Mouse (Mus musculus): ENCODE measurements at regions not wholly inside any gene's neighbourhood (a gene's known extent, or its start where the extent isn't known, plus 50 kb on each side); places are given as distances from the start of the nearest gene placed in this dataset.

DNA sequence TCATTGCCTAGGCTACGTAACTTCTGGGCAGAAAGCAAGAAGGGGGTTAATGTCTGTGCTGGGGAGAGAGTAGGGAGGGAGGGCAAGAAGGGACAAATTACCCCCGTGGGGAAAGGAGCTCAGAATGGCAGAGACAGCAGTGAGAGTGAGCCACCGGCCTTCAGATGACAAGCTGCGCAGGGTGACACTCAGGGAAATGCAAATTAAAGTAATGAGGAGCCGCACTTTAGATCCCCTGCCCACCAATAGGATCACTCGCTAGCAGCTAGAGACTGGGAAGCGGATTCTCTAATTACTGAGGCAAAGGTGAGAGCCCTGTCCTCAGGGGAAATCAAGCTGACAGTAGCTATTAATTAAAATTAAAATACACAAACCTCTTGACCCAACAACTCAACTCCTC is 202.5 kb downstream of the Arhgef10l start:
- no peak for DNase-seq (ENCODE audit: low spot score in 2 of 2)

DNA sequence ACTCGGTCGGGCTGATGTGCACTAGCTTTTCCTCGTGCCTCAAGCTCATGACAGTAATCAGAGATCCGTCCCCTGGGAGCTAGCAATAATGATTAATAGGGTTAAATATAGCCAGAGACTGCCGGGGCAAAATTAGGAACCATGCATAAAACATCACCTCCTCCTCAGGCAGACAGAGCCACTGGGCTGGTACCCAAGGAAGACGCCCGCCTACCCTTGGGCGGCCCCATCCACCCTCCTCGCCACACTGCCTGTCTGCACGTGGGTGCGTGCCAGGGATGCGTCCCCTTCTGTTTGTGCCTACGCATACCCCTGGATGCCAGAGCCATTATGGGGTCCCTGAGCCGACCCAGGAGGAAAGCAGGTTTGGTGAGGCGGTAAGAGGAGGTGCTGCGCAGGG is 204.5 kb downstream of the Arhgef10l start:
- no peak for DNase-seq (ENCODE audit: low spot score in 2 of 2)

DNA sequence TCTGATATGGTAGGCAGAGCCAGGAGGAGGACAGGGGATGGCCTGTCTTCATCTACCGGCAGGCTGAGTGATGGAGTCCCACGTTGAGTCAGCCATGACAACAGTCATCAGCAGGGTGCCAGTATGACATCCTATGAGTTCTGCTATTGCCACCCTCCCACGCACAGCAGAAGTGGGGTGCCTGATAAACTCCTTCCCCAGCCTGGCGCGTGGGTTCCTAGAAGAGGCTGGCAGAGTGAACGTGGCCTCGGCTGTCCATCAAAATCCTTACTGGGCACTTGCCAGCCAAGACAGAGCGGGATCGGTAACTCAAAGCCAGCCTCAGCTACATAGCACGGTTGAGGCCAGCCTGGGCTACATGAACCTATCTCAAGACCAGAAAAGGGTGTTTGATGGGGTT is 202.5 kb upstream of the Igsf21 start:
- DNase-seq (ENCODE audit: low spot score in 2 of 2), result no peak

DNA sequence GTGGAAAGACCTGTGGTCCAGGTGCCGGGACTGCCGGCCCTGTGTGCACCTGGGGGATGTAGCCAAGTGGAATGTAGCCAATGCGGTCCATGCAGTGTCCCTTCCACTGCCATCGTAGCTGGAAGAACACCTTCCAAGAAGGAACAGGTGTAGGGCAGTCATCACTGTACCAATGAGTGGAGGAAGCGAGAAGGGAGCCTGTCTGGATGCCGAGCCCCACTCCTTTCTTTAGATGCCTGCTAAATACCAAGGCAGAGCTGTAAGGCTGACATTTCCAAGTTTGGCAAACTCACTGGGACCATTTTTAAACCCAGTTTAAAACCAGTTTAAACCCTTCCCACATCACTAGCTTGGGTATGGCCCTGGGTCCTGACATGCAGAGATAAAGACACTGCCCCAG is 199.9 kb upstream of the Igsf21 start:
- DNase-seq (ENCODE audit: low spot score in 2 of 2), result no peak

DNA sequence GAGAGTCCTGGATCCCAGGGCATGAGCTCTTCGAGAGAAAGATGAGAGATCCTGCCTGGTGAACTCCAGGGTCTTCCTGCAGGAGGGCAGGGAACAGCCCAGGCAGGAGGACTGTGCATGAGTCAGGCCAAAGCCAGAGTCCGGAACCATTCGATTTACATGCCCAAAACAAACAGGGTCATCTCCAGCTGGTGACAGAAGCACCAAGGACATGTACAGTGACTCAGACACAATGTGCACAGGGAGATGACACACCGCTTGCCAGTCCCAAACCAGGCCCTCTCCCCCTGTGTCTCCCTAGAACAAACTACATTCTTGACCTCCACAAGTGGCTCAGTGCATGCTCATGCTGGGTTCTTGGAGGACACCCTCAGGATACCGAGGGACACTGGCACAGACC is 199.3 kb upstream of the Igsf21 start:
- no peak for DNase-seq (ENCODE audit: low spot score in 2 of 2)

DNA sequence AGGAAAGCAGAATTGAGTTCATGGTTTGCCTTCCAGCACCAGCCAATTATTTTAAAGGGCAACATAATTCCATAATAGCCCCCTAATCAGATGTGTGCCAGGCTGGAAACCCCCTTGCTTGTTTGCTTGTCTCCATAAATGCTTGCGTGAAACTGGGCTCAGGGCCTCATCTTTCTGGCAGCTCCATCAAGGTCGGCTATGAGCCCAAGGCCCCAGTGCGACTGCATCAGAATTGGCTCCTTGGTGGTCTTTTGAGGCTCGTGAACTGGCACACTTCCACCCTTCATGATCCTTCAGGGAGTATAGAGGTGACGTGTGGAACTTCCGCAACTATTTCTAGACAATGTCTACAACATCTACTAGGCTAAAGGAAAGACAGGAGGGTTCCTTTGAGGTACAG is 196.6 kb upstream of the Igsf21 start:
- DNase-seq (ENCODE audit: low spot score in 2 of 2), result no peak

DNA sequence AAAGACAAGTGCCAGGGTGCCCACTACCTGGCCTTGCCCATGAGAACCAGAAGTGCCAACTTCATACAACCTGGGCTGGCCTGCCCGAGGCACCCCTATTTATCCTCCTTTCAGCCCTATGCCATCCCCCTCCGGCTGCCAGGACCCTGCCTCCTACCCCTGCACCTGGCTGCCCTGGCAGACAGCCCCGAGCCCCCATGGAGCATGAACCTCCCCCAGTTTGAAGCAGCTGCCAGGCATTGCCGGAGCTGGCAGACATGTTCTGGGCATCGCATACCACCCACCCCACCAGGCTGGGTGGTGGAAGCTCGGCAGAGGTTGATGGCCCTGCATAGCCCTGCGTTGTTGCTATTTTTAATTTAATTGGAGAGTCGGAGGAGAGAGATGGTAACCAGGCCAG is 195.2 kb upstream of the Igsf21 start:
- DNase-seq (ENCODE audit: low spot score in 2 of 2), result no peak

DNA sequence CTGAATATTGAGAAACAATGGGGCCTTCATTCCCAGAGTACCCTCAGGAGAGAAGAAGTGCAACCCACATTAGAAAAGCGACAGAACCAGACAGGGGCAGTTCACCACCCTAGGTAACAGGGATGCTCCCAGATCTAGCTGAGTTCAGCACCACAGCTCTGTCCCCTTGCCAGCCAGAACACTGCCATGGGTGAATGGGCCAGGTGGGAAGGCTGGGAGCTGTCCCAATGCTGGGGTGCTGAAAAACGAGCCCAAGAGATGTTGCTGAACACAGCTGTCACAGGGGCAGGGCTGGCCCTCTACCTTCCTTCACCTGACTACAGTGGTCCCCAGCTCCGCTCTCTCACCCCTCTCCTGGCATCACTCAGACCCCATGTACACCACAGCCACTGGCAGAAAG is 193.3 kb upstream of the Igsf21 start:
- DNase-seq (ENCODE audit: low spot score in 2 of 2), result no peak

DNA sequence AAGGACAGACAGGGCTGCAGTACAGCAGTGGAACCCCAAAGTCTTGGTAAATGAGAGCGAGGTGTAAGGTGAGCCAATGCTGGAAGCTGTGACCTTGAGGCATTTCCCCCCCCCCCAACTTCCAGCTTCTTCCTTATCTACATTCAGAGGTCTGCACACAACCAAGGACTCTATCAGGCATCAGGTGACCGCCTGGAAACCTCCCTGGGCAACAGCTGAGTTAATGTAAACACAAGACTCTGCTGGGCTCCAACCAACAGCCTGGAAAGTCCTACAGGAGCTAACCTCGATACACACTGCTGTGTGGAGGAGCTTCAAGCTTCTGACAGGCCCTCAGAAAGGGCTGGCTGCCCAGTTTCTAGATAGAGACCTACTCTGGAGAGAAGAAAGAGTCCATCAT is 189.4 kb upstream of the Igsf21 start:
- no peak for DNase-seq (ENCODE audit: low spot score in 2 of 2)

DNA sequence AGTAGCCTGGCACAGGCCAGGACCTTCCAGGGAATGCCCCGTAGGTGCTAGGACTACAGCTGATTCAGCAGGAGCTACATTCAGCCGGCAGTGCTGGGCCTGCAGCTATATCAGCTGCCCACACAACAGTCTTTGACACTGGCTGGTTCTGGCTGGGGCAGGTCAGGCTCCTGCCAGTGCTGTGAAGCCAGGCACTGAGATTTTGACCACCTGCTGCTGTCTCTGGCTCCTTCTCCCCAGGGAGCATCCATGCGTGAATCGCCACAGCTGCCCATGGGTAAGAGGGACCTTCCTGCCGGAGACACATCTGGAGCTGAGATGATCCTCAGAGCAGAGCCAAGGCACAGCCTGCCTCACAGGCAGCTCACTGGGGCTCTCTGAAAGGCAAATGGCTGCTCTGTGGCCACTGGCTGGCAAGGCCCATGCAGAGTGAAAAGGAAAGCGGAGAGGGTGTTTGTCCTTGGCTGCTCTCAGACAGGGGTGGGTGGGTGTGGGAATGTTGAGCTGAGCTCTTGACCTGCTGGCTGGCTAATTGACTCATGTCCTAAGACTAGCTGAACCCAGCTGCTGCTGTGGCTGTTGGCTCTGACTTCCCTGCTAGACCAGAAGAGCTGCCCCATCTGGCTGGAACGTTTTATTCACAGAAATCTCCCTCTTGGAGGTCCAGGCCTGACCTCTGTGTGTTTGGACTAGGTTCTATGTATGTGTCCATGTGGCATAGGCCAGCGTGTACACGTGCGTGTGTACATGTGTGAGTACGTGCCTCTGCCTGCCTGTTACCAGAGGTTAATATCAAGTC is 187.4 kb upstream of the Igsf21 start:
- DNase-seq (ENCODE audit: low spot score in 2 of 2), result no peak

DNA sequence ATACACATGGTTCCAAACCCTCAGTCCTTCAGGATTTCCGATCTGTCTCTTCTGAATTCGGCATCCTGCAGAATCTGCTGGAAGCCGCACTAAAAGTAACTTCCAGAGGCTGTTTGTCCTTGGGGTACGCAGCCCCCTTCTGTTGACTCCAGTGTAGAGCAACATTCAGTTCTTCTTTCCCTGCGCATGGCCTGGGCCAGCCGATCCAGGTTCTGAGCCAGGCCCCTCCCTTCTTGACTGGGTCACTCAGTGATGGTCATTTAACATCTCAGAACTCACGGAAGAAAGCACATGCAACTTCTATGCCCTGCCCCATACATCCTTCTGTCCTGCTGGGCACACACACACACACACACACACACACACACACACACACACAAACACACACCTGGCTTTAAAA is 185.5 kb upstream of the Igsf21 start:
- DNase-seq (ENCODE audit: low spot score in 2 of 2), result no peak

DNA sequence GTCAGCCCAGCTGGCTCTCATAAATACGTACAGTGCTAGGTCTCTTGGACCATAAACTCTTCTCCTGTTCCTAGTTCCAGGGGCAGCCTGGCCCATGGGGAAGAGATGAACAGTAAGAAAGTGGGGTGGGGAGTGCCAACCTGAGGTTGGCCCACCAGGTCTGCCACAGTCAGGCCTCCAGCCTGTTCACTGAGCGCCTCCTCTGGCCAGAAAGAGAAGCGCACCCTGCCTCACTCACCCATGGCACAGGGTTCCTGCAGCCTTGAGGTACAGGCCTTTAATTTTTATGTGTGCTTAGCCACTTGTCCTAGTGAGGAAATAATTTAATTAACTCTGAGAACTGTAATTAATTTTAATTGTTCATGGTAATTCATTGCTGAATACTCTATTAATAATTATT is 180.5 kb upstream of the Igsf21 start:
- no peak for DNase-seq (ENCODE audit: low spot score in 2 of 2)

DNA sequence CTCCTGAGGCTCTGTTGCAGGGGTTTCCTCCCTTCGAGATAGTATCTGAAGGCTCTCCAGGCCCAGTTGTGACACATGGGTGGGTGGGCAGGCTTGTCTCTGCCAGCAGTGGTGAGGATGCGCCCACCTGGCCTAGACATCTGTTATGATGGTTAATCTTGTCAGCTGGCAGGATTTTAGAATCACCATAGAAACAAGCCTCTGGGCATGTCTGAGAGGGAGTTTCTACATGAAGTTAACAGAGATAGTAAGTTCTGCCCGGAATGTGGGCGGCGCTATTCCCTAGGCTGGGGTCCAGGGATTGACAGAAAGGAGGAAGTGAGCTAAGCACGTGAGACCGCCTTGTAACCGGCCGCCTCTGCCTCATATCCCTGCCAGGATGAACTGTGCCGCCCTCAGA is 177.2 kb upstream of the Igsf21 start:
- no peak for DNase-seq (ENCODE audit: low spot score in 2 of 2)

DNA sequence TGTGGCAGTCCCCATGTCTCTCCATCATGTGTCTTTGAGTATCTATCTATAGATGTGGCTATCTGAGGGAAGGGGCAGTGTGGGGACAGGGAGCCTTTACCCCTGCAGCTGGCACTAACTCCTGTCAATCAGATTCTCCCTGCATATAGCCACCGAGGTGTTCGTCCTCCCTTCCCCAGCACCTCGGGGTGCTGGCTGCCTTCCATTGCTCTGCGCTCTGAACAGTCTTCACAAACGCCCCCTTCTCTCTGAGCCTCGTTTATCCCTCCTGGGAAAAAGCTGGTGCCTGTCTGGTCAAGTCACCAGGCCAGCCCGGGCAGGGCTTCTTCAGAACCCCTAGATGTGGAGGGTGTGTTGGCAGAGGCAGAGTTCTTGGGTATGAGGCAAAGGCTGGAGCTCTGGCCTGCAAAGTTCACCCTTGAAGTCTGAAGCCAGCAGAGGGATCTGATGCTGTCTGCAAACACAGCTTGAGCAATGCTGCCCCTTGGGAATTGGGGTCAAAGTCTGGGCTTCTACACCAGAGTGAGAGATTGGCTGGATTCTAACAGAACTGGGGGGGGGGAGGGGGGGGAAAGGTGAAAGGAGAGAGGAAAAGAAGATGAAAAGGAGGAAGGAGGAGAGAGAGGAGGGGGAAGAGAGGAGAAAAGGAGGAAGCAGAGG is 175.5 kb upstream of the Igsf21 start:
- no peak for DNase-seq (ENCODE audit: low spot score in 2 of 2)

DNA sequence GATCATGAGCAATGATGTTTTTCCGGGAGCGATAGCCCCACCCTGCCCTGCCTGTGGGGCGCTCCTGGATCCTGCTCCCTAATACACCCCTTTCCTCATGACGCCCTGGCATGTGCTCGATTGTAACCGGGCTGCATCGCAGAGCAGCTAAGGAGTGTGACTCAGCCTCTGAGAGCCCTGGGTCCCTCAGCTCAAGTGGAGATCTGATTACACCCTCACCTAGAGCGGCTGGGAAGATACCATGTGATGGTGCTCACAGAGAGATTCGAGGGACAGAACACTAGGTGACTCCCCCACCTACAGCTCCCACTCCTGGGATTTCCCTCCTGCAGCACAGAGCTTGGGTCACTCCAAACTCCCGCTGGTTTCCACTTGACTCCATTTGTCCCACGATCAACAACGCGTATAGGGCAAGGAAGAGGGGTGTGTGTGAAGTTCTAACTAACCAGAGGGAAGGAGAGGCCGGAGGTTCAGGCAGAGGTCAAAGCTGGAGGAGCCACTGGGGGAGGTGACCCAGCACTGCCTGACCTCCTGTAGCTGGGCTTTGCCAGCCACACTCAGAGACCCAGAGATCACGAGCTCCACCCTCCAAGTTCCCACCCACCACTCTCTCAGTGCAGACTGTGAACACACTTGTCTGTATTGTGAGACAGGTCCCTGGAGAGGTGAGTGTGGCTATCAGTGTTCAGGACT is 173.3 kb upstream of the Igsf21 start:
- no peak for DNase-seq (ENCODE audit: low spot score in 2 of 2)

DNA sequence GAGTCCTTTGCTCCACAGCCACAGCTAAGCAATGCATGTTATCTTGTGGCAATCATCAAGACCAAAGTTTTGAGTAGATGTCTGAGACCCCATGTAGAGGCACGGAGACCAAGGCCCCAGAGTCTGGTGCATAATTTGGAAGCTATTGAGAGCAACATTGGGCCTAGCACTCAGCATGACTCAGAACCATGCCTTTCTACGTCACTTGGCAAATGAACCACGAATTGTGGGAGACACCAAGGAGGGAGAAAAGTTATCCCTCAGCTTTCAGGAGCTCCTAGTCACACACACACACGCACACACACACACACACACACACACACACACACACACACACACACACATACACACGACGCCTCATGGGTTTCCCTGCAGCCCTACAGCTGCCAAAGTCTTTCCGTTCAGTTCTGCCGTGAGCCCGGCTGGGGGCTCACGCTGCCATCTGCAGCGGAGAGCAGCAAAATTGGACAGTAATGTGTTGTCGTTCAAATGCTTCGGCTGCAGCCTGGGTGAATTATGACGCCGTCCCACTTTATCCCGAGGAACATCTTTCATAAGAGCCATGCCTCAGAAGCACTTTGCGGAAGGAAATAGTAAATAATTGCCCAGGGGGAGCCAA is 165.8 kb upstream of the Igsf21 start:
- DNase-seq (ENCODE audit: low spot score in 2 of 2), result no peak

DNA sequence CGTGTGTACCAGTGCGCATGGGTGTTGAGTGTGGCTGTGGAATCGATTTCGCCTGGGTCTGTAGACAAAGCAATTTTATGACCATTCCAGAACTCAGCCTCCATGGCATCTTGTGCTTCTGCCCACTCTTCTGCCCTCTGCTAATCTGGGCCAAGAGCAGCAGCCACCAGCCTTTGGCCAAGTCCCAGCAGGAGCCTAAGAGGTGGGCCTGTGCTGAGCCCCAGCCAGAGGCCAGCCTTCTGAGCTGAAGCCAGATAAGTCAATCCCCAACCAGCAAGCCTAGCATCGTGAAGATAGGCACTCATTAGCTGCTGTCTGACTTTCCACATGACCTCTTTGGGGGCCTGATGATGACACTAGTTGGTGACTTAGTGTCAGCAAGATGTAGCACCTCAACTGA is 161.9 kb upstream of the Igsf21 start:
- no peak for DNase-seq (ENCODE audit: low spot score in 2 of 2)

DNA sequence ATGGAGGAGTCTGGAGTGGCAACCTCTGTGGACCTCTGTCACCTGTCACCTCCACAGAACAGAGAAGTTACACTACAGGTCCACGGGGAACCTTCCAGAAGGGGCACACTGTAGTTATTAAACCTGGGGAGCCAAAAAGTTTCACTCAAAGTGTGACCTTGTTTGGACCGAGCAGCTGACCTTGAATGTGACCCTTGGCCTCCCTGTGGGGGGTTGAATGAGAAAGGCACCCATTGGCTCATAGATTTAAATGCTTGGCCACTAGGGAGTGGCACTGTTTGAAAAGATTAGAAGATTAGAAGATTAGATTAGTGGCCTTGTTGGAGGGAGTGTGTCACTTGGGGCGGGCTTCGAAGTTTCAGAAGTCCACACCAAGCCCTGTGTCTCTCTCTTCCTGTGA is 160.3 kb upstream of the Igsf21 start:
- no peak for DNase-seq (ENCODE audit: low spot score in 2 of 2)

DNA sequence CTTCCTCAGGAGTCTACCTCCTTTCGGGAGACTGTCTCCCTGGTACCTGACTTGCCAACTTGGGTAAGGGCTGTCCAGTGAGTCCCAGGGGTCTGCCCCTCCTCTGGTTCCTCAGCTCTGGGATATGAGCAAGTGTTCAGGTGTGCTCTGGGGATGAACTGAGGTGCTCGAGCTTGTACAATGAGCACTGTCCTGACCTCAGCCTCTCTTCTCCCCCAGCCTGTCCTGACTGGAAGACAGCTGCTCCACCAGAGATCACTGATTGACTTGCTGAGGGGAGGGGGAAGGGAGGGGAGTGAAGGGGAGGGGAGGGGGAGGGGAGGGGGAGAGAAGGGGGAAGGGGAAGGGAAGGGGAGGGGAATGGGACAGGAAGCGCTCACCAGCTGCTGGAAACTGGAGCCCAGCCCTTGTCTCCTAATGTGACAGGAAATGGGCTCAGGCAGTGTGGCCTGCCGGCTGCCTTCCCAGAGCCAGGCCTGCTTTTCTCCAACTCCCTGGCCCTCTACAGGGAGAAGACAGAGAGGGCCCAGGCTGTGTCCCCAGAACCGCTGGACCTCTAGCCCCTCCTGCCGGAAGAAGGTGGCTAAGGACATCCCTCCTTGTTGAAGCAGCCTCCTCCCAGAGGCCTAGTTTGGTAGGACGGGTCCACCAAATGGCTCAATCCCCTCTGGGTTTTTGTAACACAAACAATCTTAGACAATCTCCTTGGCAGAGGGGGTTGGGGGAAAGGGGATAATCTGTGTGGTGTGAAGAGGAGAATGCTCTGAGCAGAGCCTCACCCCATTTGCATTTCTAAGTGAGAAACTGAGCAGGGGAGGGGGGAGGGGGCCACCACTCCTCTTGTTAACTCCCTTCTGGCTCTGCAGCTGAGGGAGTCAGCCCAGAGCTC is 159.7 kb upstream of the Igsf21 start:
- no peak for DNase-seq (ENCODE audit: low spot score in 2 of 2)

DNA sequence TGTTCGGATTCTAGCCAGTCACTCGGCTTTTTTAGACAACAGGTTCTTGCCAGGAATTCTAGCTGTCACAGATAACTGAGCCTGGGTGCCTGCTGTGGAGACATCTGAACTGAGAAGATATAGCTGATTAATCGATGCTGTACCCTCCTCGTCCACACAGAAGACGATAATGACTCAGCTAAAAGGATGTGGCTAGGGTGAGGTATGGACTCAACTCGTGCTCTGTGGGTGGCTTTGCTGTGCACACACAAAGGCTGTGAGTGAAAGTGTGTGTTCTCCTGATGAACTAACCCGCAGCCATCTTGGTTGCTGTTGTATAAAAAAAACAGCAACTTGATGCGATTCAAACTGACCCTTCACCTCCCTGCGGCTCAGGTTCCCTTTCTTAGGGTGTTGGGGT is 158.8 kb upstream of the Igsf21 start:
- DNase-seq (ENCODE audit: low spot score in 2 of 2), result no peak

DNA sequence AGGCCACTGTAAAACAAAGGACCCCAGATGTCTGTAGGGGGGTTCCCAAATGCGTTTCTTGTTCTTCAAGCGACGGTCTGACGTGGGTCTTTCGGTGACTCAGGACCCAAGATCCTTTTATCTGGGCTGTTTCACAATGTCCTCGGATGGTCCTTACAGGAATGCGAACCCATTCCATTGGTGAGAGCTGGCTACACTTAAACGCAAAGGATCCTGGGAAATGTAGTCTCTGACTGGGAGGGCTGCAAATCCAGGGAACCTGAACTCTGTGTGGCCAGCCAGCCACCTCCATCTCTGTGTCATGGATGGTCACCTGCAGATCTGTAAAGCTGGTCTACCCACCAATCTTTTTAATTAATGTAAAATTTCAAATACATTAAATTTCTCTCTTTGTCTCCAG is 156.5 kb upstream of the Igsf21 start:
- DNase-seq (ENCODE audit: low spot score in 2 of 2), result no peak

DNA sequence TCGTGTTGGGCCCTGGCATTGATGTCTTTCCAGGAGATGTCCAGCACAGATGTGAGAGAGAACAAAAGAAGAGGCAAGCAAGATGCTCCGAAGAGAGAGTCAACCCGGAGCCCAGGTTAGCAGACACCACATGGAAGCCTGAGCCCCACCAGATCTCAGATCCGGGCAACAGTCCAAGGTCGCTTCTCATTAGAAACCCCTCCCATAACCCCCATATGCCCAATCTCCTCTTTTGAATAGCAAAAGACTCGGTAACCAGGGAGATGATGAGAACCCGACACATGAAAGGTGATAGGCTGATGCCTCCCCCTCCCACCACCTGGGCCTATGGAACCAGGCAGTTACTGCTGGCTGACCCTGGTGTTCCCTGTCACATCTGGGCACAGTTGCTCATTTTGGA is 155.7 kb upstream of the Igsf21 start:
- no peak for DNase-seq (ENCODE audit: low spot score in 2 of 2)
